Mouse (Mus musculus) granulocyte monocyte progenitor cell, adult 5-6 weeks (primary cell): ENCODE data around the gene Gja5. TPM values are rescaled to one million over a fixed set of nuclear protein-coding genes. Genes with fewer than 3 reads are reported as not detected.
"Not testable (repeated sequence)": the region's sequence is repeated elsewhere in the genome, so short reads cannot be mapped to it uniquely, and the experiment has no call there.

ENCODE experiments used
- ATAC-seq: replicated peaks from 2 replicates; pipeline ENCODE4 v1.8.0; 2016; ENCODE audit warnings: mild to moderate bottlenecking, moderate TSS enrichment, inconsistent platforms; ENCODE audit not compliant: poor library complexity, severe bottlenecking
- total RNA-seq, 2 experiments: library from RNA; stranded (forward) in 1 of 2; stranded (reverse) in 1 of 2; fragments of 200-712, 200-1000 nt in 1 of 2; fragments of >200 nt in 1 of 2; fragmentation: Nextera tagmentation in 1 of 2; gene quantifications; 2 replicates each; pipeline ENCODE4 v1.2.3; 2014 to 2017

The Gja5 gene
- total RNA-seq, 2 experiments from 2014 or later: 0.15 TPM; not detected in 1

GRCm38 (mm10) chr3:97088291-97088690 is 183.8 kb downstream of the Gja5 start:
- not testable (repeated sequence) for ATAC-seq

- not testable (repeated sequence) for ATAC-seq
Observed at GRCm38 (mm10) chr3:97091971-97092370, 187.5 kb downstream of the Gja5 start.

DNA sequence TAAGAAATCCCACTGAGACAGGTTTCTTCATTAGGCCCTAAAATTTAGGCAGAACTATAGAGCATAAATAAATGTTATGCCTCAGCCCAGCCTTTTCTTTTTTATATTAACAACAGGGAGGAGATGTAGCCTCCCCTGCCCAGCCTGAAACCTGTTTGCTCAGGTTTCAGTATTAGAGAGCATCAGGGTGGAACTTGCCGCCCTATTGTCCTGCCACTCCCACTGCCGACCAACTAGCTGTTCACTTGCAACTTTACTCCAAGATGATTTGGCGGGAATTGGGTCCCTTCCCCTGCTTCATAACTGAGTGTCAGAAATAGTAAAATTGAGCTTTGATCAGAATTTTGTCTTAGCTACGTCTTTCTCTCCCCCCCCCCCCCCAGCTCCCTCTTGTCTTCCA is 192.2 kb downstream of the Gja5 start:
- ATAC-seq: not testable (repeated sequence)

- no peak for ATAC-seq
Observed at GRCm38 (mm10) chr3:97100784-97101641, 196.5 kb downstream of the Gja5 start.

DNA sequence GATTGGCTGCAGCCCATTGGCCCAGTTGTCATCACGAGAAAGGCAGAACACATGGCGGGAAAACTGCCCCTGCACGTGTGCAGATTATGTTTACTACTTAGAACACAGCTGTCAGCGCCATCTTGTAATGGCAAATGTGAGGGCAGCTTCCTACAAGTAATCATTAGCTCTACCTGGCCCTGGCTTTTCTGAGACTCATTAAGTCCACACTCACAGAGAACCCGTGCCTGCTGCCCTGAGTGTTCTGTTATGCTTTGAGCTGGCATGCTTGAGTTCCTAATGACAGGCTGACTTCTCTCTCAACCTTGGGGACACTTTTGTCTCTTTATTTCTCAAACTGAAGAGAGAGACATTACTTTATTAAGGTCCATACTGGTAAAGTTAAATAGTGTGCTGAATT is 199.5 kb downstream of the Gja5 start:
- not testable (repeated sequence) for ATAC-seq

GRCm38 (mm10) chr3:97104696-97105430 is 200.4 kb downstream of the Gja5 start:
- no peak for ATAC-seq

- no peak for ATAC-seq
Observed at GRCm38 (mm10) chr3:97117511-97117910, 213.0 kb downstream of the Gja5 start.

- no peak for ATAC-seq
Observed at GRCm38 (mm10) chr3:97118313-97118712, 213.8 kb downstream of the Gja5 start.

GRCm38 (mm10) chr3:97124193-97124592 is 219.7 kb downstream of the Gja5 start:
- ATAC-seq: peak; percentile 98

Other genes with a start within 250 kb of the Gja5 start
- gene Ankrd35, start 234.6 kb upstream of the Gja5 start, total RNA-seq (2014; fragmentation: Nextera tagmentation): not detected in 2 replicates
- gene Ankrd35, start 234.6 kb upstream of the Gja5 start, total RNA-seq (2017): not detected in 2 replicates
- gene Pias3, start 208.3 kb upstream of the Gja5 start, total RNA-seq (2014; fragmentation: Nextera tagmentation): 8.1 and 14.4 TPM in 2 replicates
- 3.3 and 8.2 TPM in 2 replicates for gene Pias3, start 208.3 kb upstream of the Gja5 start, total RNA-seq (2017)
- not detected in 2 replicates for gene Nudt17, start 196.1 kb upstream of the Gja5 start, total RNA-seq (2014; fragmentation: Nextera tagmentation)
- 0.31 TPM in 1 of 2 replicates, not detected in the other for gene Nudt17, start 196.1 kb upstream of the Gja5 start, total RNA-seq (2017)
- gene Polr3c, start 177.1 kb upstream of the Gja5 start, total RNA-seq (2014; fragmentation: Nextera tagmentation): 30.8 and 38.8 TPM in 2 replicates
- 22.4 and 22.5 TPM in 2 replicates for gene Polr3c, start 177.1 kb upstream of the Gja5 start, total RNA-seq (2017)
- gene Rnf115, start 177.0 kb upstream of the Gja5 start, total RNA-seq (2014; fragmentation: Nextera tagmentation): 41.1 and 65.6 TPM in 2 replicates
- 55.3 and 71.5 TPM in 2 replicates for gene Rnf115, start 177.0 kb upstream of the Gja5 start, total RNA-seq (2017)
- not detected in 2 replicates for gene Pdzk1, start 75.4 kb upstream of the Gja5 start, total RNA-seq (2014; fragmentation: Nextera tagmentation)
- not detected in 2 replicates for gene Pdzk1, start 75.4 kb upstream of the Gja5 start, total RNA-seq (2017)
- gene Cd160, start 75.3 kb upstream of the Gja5 start, total RNA-seq (2014; fragmentation: Nextera tagmentation): not detected in 2 replicates
- 0.62 and 1.9 TPM in 2 replicates for gene Cd160, start 75.3 kb upstream of the Gja5 start, total RNA-seq (2017)
- 18.5 and 27.2 TPM in 2 replicates for gene Gpr89, start 653 bp downstream of the Gja5 start, total RNA-seq (2014; fragmentation: Nextera tagmentation)
- gene Gpr89, start 653 bp downstream of the Gja5 start, total RNA-seq (2017): 29.8 and 36.2 TPM in 2 replicates
- gene Gja8, start 21.3 kb downstream of the Gja5 start, total RNA-seq (2014; fragmentation: Nextera tagmentation): not detected in 2 replicates
- gene Gja8, start 21.3 kb downstream of the Gja5 start, total RNA-seq (2017): not detected in 2 replicates